Mouse (Mus musculus) bone marrow macrophage, adult 2 months (primary cell): ENCODE measurements around the gene Tmem159.

Source experiments
- CTCF ChIP-seq: IDR thresholded peaks from 2 replicates; pipeline ENCODE4 v1.5.1; 2012; ENCODE audit warnings: low read depth, mild to moderate bottlenecking, low read length, moderate library complexity
- POLR2A ChIP-seq: IDR thresholded peaks from 2 replicates; pipeline ENCODE4 v1.6.1; 2012; ENCODE audit warnings: mild to moderate bottlenecking, low read depth, low read length, borderline replicate concordance

DNA sequence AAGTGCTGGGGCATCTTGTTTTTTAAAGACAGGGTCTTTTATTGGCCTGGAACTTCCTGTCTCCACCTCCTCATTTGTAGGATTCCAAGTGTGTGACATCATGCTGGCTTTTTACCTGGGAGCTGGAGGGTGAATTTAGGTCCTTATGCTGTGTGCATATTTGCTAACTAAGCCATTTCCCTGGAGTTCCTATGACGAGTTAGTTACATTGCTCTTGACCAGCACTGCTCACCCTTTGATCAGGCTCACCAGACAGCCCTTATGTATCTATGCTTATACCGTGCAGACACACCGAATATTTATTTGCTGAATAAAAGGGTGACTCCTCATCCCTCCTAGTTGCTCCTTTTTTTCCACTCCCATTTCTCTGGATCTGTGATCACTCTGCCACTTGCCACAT lies 22.0 kb upstream of the Tmem159 start:
- TF ChIP-seq CTCF = no peak
- no peak for TF ChIP-seq POLR2A
